Mouse (Mus musculus): ENCODE data around the gene Slc47a2. TPM values are rescaled to one million over a fixed set of nuclear protein-coding genes. Genes with fewer than 3 reads are reported as not detected.

The Slc47a2 gene
- polyA plus RNA-seq, 1 experiment = not detected

GRCm38 (mm10) chr11:61354346-61354745 is 11.7 kb upstream of the Slc47a2 start:
- Histone ChIP-seq H3K4me1 (ENCODE audit: control insufficient read depth, insufficient read depth, low read length) (no peaks in the 10 kb centered on the region), H3K4me3 (replicated peaks; ENCODE audit: control insufficient read depth, low read depth, low read length) (no peak overlapping the region), H3K27ac (ENCODE audit: control insufficient read depth, insufficient read depth, low read depth, low read length, poor library complexity) (no peak overlapping the region)
- 80% methylated on average over 6 of the region's 6 CpGs for WGBS
- TF ChIP-seq POLR2A (IDR thresholded peaks at IDR 0.05; ENCODE audit: borderline replicate concordance, control insufficient read depth, low read depth, low read length) = no peak
- no peak for TF ChIP-seq CTCF (IDR thresholded peaks at IDR 0.05; ENCODE audit: control insufficient read depth, insufficient read depth, low read length)

GRCm38 (mm10) chr11:61353038-61353437 is 10.4 kb upstream of the Slc47a2 start:
- TF ChIP-seq CTCF (IDR thresholded peaks at IDR 0.05; ENCODE audit: control insufficient read depth, insufficient read depth, low read length) = no peak
- no peak for TF ChIP-seq POLR2A (IDR thresholded peaks at IDR 0.05; ENCODE audit: borderline replicate concordance, control insufficient read depth, low read depth, low read length)
- H3K4me1 ChIP-seq (ENCODE audit: control insufficient read depth, insufficient read depth, low read length) = no peaks in the 10 kb centered on the region
- H3K27ac ChIP-seq (ENCODE audit: control insufficient read depth, insufficient read depth, low read depth, low read length, poor library complexity) = no peak overlapping the region
- WGBS = 55% methylated on average over 2 of the region's 2 CpGs
- no peak overlapping the region for H3K4me3 ChIP-seq (replicated peaks; ENCODE audit: control insufficient read depth, low read depth, low read length)

GRCm38 (mm10) chr11:61352138-61352651 is 9.5 kb upstream of the Slc47a2 start:
- no peak overlapping the region for H3K27ac ChIP-seq (ENCODE audit: control insufficient read depth, insufficient read depth, low read depth, low read length, poor library complexity)

GRCm38 (mm10) chr11:61349337-61349736 is 6.7 kb upstream of the Slc47a2 start:
- 3% methylated on average over 8 of the region's 8 CpGs for WGBS
- peak; percentile 75 for TF ChIP-seq CTCF (IDR thresholded peaks at IDR 0.05; ENCODE audit: control insufficient read depth, insufficient read depth, low read length)
- no peak for TF ChIP-seq POLR2A (IDR thresholded peaks at IDR 0.05; ENCODE audit: borderline replicate concordance, control insufficient read depth, low read depth, low read length)
- H3K4me3 ChIP-seq (replicated peaks; ENCODE audit: control insufficient read depth, low read depth, low read length) = no peak overlapping the region
- H3K4me1 ChIP-seq (ENCODE audit: control insufficient read depth, insufficient read depth, low read length) = no peaks in the 10 kb centered on the region
- H3K27ac ChIP-seq (ENCODE audit: control insufficient read depth, insufficient read depth, low read depth, low read length, poor library complexity) = no peak overlapping the region

More at GRCm38 (mm10) chr11:61352138-61352651, 9.5 kb upstream of the Slc47a2 start:
- 65% methylated on average over 9 of the region's 9 CpGs for WGBS
- Histone ChIP-seq H3K4me1 (ENCODE audit: control insufficient read depth, insufficient read depth, low read length) (no peaks in the 10 kb centered on the region), H3K4me3 (replicated peaks; ENCODE audit: control insufficient read depth, low read depth, low read length) (no peak overlapping the region)
- no peak for TF ChIP-seq POLR2A (IDR thresholded peaks at IDR 0.05; ENCODE audit: borderline replicate concordance, control insufficient read depth, low read depth, low read length)
- TF ChIP-seq CTCF (IDR thresholded peaks at IDR 0.05; ENCODE audit: control insufficient read depth, insufficient read depth, low read length) = no peak

- no peaks in the 10 kb centered on the region for H3K4me1 ChIP-seq (ENCODE audit: control insufficient read depth, insufficient read depth, low read length)
- H3K4me3 ChIP-seq (replicated peaks; ENCODE audit: control insufficient read depth, low read depth, low read length) = no peak overlapping the region
- WGBS = 63% methylated on average over 8 of the region's 8 CpGs
- TF ChIP-seq CTCF (IDR thresholded peaks at IDR 0.05; ENCODE audit: control insufficient read depth, insufficient read depth, low read length) (no peak), POLR2A (IDR thresholded peaks at IDR 0.05; ENCODE audit: borderline replicate concordance, control insufficient read depth, low read depth, low read length) (no peak)
- no peak overlapping the region for H3K27ac ChIP-seq (ENCODE audit: control insufficient read depth, insufficient read depth, low read depth, low read length, poor library complexity)
These were observed 3.5 kb upstream of the Slc47a2 start for GRCm38 (mm10) chr11:61346133-61346532.

- WGBS = 31% methylated on average over 10 of the region's 10 CpGs
- Histone ChIP-seq H3K4me1 (ENCODE audit: control insufficient read depth, insufficient read depth, low read length) (no peaks in the 10 kb centered on the region), H3K27ac (ENCODE audit: control insufficient read depth, insufficient read depth, low read depth, low read length, poor library complexity) (no peak overlapping the region), H3K4me3 (replicated peaks; ENCODE audit: control insufficient read depth, low read depth, low read length) (no peak overlapping the region)
- TF ChIP-seq POLR2A (IDR thresholded peaks at IDR 0.05; ENCODE audit: borderline replicate concordance, control insufficient read depth, low read depth, low read length) (no peak), CTCF (IDR thresholded peaks at IDR 0.05; ENCODE audit: control insufficient read depth, insufficient read depth, low read length) (no peak)
These were observed 689 bp downstream of the Slc47a2 start for GRCm38 (mm10) chr11:61341971-61342370.

GRCm38 (mm10) chr11:61341233-61341632 is 1.4 kb downstream of the Slc47a2 start:
- 75% methylated on average over 4 of the region's 4 CpGs for WGBS
- TF ChIP-seq POLR2A (IDR thresholded peaks at IDR 0.05; ENCODE audit: borderline replicate concordance, control insufficient read depth, low read depth, low read length) (no peak), CTCF (IDR thresholded peaks at IDR 0.05; ENCODE audit: control insufficient read depth, insufficient read depth, low read length) (no peak)

GRCm38 (mm10) chr11:61340374-61340773 is 2.3 kb downstream of the Slc47a2 start:
- no peak overlapping the region for H3K4me3 ChIP-seq (replicated peaks; ENCODE audit: control insufficient read depth, low read depth, low read length)
- H3K27ac ChIP-seq (ENCODE audit: control insufficient read depth, insufficient read depth, low read depth, low read length, poor library complexity) = no peak overlapping the region
- WGBS = 31% methylated on average over 4 of the region's 4 CpGs
- TF ChIP-seq POLR2A (IDR thresholded peaks at IDR 0.05; ENCODE audit: borderline replicate concordance, control insufficient read depth, low read depth, low read length) (no peak), CTCF (IDR thresholded peaks at IDR 0.05; ENCODE audit: control insufficient read depth, insufficient read depth, low read length) (no peak)
- no peaks in the 10 kb centered on the region for H3K4me1 ChIP-seq (ENCODE audit: control insufficient read depth, insufficient read depth, low read length)

More at GRCm38 (mm10) chr11:61341233-61341632, 1.4 kb downstream of the Slc47a2 start:
- H3K4me1 ChIP-seq (ENCODE audit: control insufficient read depth, insufficient read depth, low read length) = no peaks in the 10 kb centered on the region
- no peak overlapping the region for H3K27ac ChIP-seq (ENCODE audit: control insufficient read depth, insufficient read depth, low read depth, low read length, poor library complexity)
- no peak overlapping the region for H3K4me3 ChIP-seq (replicated peaks; ENCODE audit: control insufficient read depth, low read depth, low read length)

GRCm38 (mm10) chr11:61337586-61337985 is 5.1 kb downstream of the Slc47a2 start:
- Histone ChIP-seq H3K4me1 (ENCODE audit: control insufficient read depth, insufficient read depth, low read length) (no peaks in the 10 kb centered on the region), H3K4me3 (replicated peaks; ENCODE audit: control insufficient read depth, low read depth, low read length) (no peak overlapping the region), H3K27ac (ENCODE audit: control insufficient read depth, insufficient read depth, low read depth, low read length, poor library complexity) (no peak overlapping the region)
- 72% methylated on average over 10 of the region's 10 CpGs for WGBS
- TF ChIP-seq CTCF (IDR thresholded peaks at IDR 0.05; ENCODE audit: control insufficient read depth, insufficient read depth, low read length) = no peak
- TF ChIP-seq POLR2A (IDR thresholded peaks at IDR 0.05; ENCODE audit: borderline replicate concordance, control insufficient read depth, low read depth, low read length) = no peak
